Mouse (Mus musculus) stomach, embryonic 16.5 days (tissue): Measurements from ENCODE around the gene Cd180. TPM values are rescaled to one million over a fixed set of nuclear protein-coding genes. Genes with fewer than 3 reads are reported as not detected.

Source experiments
- ATAC-seq: fragments of 200-750 bp; cut with Nextera tagmentation; 2 replicates; pipeline ENCODE4 v1.8.0; 2017; ENCODE audit warnings: moderate number of reproducible peaks, moderate TSS enrichment; ENCODE audit not compliant: insufficient read depth, low FRiP score
- H3K27ac ChIP-seq: fragments of 300-500 bp; sonication (generic); 2 replicates; pipeline ENCODE4 v1.5.1; 2014; ENCODE audit warnings: low read length
- H3K27me3 ChIP-seq: fragments of 300-500 bp; sonication (generic); 2 replicates; pipeline ENCODE4 v1.6.1; 2014; ENCODE audit warnings: low read length, control low read depth, mixed read lengths; ENCODE audit not compliant: control insufficient read depth, insufficient read depth
- H3K36me3 ChIP-seq: fragments of 300-500 bp; sonication (generic); 2 replicates; pipeline ENCODE4 v1.6.1; 2014; ENCODE audit warnings: low read length; ENCODE audit not compliant: control insufficient read depth, insufficient read depth
- H3K4me1 ChIP-seq: fragments of 300-500 bp; sonication (generic); 2 replicates; pipeline ENCODE4 v1.6.1; 2014; ENCODE audit warnings: low read length, control low read depth, mixed read lengths; ENCODE audit not compliant: control insufficient read depth, insufficient read depth
- H3K4me2 ChIP-seq: fragments of 300-500 bp; sonication (generic); 2 replicates; pipeline ENCODE4 v1.6.1; 2014; ENCODE audit warnings: low read depth, low read length, mixed read lengths
- H3K4me3 ChIP-seq: fragments of 300-500 bp; sonication (generic); replicated peaks from 2 replicates; pipeline ENCODE4 v1.5.1; 2014; ENCODE audit warnings: mild to moderate bottlenecking, low read length
- H3K9ac ChIP-seq: fragments of 300-500 bp; sonication (generic); 2 replicates; pipeline ENCODE4 v1.6.1; 2014; ENCODE audit warnings: low read length
- H3K9me3 ChIP-seq: fragments of 300-500 bp; sonication (generic); replicated peaks from 2 replicates; pipeline ENCODE4 v1.6.1; 2016; ENCODE audit warnings: low read length, control low read depth; ENCODE audit not compliant: control insufficient read depth
- WGBS: fragments of 180-500 bp; shearing (Covaris S2); extraction: QIAGEN DNeasy Blood & Tissue Kit; methylation state at CpG from one replicate; pipeline ENCODE4 v1.1.7; 2014; 5-methylcytosine and 5-hydroxymethylcytosine counted together
- polyA plus RNA-seq: library from polyadenylated mRNA; unstranded; fragments of >200 nt; fragmentation: Nextera tagmentation; extraction: Ambion mirVana; gene quantifications from 2 replicates; pipeline ENCODE4 v1.2.1, GENCODE M21; 2015

Cd180 gene
- polyA plus RNA-seq, 1 experiment from 2014 or later = 0.70 TPM

DNA sequence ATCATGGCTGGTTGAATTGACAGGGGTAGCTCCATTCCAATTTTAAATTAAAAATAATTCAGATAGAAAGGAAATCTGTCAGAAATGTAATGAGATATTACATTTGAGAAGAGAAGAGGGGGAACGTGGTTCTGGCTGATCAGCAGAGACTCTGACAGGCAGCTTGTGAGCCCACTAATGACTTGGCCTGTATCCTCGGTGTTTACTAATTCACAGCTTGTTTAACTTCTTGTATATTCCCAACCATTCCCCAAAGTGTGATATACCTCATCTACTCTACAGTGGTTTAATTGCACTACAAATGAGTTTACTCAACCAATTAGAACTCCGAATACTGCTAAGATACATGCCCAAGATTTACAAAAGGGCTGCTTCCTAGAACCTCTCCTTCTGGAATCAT is 85.9 kb downstream of the Cd180 start:
- ATAC-seq = no peak
- H3K4me3 ChIP-seq = no peak overlapping the region
- no peak overlapping the region for H3K27ac ChIP-seq
- 89% methylated on average over 3 of the region's 3 CpGs for WGBS
- no peak overlapping the region for H3K4me2 ChIP-seq
- H3K4me1 ChIP-seq = no peaks in the 10 kb centered on the region
- no peaks in the 10 kb centered on the region for H3K27me3 ChIP-seq
- no peaks in the 10 kb centered on the region for H3K9me3 ChIP-seq
- peaks cover 2% of the 10 kb centered on the region; the same call in 1 of the 2 replicates for H3K36me3 ChIP-seq
- H3K9ac ChIP-seq = no peak overlapping the region

- 67% methylated on average over 7 of the region's 7 CpGs for WGBS
- H3K36me3 ChIP-seq = peaks cover 2% of the 10 kb centered on the region; the same call in 1 of the 2 replicates
These were observed 90.4 kb downstream of the Cd180 start for GRCm38 (mm10) chr13:102783531-102784310.

GRCm38 (mm10) chr13:102786666-102787230 is 93.4 kb downstream of the Cd180 start:
- 85% methylated on average over 10 of the region's 10 CpGs for WGBS
- no peaks in the 10 kb centered on the region for H3K36me3 ChIP-seq

More at GRCm38 (mm10) chr13:102783531-102784310, 90.4 kb downstream of the Cd180 start:
- no peak overlapping the region for H3K4me2 ChIP-seq
- no peak overlapping the region for H3K27ac ChIP-seq
- no peak overlapping the region for H3K4me3 ChIP-seq
- H3K9ac ChIP-seq = no peak overlapping the region
- no peaks in the 10 kb centered on the region for H3K27me3 ChIP-seq
- H3K4me1 ChIP-seq = no peaks in the 10 kb centered on the region
- no peak for ATAC-seq
- no peaks in the 10 kb centered on the region for H3K9me3 ChIP-seq

More at GRCm38 (mm10) chr13:102786666-102787230, 93.4 kb downstream of the Cd180 start:
- no peaks in the 10 kb centered on the region for H3K27me3 ChIP-seq
- H3K9ac ChIP-seq = no peak overlapping the region
- no peak for ATAC-seq
- no peaks in the 10 kb centered on the region for H3K4me1 ChIP-seq
- no peak overlapping the region for H3K4me2 ChIP-seq
- no peaks in the 10 kb centered on the region for H3K9me3 ChIP-seq
- no peak overlapping the region for H3K4me3 ChIP-seq
- H3K27ac ChIP-seq = no peak overlapping the region
